Mouse (Mus musculus): ENCODE measurements around the gene Srrm2. TPM values are rescaled to one million over a fixed set of nuclear protein-coding genes. Genes with fewer than 3 reads are reported as not detected.
A peak's percentile ranks its signal among the peaks of the same experiment; 100 is the strongest.
"Not testable (repeated sequence)": the region's sequence is repeated elsewhere in the genome, so short reads cannot be mapped to it uniquely, and the experiment has no call there.

Gene Srrm2
- total RNA-seq, 2 experiments from 2014 or later: 573 to 599 TPM

DNA sequence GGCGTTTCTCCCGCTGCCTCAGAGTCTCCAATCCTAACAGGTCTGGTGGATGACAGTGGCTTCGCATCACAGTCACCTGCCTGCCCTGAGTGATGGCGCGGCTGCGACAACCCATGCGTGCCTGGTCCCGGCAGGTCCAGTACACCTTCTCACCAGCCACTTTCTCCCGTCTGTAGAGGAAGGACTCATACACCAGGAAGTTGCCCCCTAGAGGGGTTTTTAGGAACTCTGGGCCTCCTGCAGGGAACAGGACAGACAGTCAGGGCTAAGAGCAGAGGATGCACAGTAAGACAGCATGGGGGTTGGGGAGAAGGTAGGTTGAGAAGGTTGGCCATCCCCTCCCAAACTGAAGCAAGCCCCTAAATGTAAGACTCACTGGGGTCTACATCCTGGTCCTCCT, 30.1 kb upstream of the Srrm2 start:
- no peak for DNase-seq (ENCODE audit: low spot score in 2 of 2)
- intact Hi-C loops (cut with DNase I): loop anchor here (5.0 kb wide), 1 partner anchor 57 kb away; no protein-coding TSS in a partner anchor

DNA sequence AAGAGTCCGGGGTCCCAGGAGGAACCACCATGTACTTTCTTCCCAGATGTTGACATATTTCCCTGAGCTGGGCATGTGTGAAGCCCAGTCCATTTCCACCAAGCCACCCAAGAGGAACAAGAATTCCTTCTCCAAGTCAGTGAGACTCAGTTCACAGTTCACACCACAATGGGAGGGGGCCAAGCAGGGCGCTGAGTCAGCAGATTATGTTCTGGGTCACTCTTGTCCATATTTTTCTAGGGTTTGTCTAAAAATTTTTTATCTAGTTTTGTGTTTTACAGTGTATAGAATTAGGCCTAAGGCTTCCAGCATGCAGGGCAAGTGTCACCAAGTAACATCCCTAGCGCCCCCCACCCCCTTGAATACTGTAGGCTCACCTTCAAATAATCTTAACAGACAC, 29.2 kb upstream of the Srrm2 start:
- intact Hi-C loops (cut with DNase I): loop anchor here (5.0 kb wide), 1 partner anchor 56 kb away; no protein-coding TSS in a partner anchor
- DNase-seq (ENCODE audit: low spot score in 2 of 2): no peak

DNA sequence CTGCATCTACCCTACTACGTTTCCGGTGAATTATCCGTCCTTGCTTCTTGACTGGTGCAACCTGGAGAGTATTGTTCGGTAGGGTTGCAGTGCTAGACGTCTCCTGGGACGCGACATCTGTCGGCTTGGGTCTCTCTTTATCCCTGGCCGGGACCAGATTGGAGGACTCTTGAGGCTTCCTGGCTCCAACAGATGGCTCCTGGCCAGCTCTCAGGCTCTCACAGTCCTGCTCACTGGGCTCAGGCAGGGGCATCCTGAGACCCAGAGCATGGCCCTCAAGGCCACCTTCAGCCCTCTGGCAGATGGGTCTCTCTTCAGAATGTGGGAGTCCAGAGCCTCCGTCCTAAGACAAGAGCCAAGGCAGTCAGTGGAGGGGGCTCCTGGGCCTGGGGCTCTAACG, 27.4 kb upstream of the Srrm2 start:
- intact Hi-C loops (cut with DNase I): loop anchor here (5.0 kb wide), 1 partner anchor 54 kb away; no protein-coding TSS in a partner anchor
- DNase-seq (ENCODE audit: low spot score in 2 of 2): no peak

DNA sequence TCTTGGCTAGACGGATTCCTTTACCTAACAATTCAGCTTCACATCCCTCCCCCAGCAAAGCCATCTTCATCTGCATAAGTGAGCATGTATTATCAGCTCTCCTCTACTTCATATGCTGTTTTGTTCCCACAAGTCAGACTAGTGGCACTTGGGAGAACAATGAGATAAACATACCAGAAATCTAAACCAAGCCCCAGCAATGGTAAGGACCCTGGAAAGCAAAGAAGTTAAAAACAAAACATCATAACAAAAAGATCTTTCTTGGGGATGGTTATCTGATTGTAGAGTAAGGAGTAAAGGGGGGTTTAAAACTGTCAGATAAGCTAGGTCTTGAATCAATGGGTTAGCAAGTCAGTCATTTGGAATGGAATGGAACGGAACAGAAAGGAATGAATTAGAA, 19.8 kb upstream of the Srrm2 start:
- no peak for DNase-seq (ENCODE audit: low spot score in 2 of 2)
- intact Hi-C loops (cut with DNase I): loop anchor here (2.0 to 10.0 kb wide), 3 partner anchors 32 to 194 kb away; partner anchors contain the start of genes Prss32 and Prss41

DNA sequence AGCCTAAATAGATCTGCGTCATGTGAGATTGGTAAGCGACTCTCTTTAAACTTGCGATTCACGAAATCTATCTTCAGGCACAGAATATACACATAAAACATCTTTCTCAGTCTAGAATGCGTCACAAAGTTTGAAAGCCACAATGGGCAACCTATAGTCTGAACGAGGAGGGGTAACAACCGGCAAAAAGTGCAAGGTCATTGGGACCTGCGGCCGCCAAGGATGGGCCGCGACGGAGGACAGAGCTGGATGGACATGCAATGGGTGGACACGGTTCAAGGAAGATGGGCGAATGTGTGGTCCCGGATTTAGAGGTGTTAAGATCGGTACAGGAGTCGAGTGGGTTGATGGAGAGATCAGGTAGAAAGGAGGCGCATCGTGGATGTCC, 19.4 kb upstream of the Srrm2 start:
- intact Hi-C loops (cut with DNase I): loop anchor here (2.0 to 10.0 kb wide), 3 partner anchors 32 to 194 kb away; partner anchors contain the start of genes Prss32 and Prss41
- DNase-seq (ENCODE audit: low spot score in 2 of 2): no peak

DNA sequence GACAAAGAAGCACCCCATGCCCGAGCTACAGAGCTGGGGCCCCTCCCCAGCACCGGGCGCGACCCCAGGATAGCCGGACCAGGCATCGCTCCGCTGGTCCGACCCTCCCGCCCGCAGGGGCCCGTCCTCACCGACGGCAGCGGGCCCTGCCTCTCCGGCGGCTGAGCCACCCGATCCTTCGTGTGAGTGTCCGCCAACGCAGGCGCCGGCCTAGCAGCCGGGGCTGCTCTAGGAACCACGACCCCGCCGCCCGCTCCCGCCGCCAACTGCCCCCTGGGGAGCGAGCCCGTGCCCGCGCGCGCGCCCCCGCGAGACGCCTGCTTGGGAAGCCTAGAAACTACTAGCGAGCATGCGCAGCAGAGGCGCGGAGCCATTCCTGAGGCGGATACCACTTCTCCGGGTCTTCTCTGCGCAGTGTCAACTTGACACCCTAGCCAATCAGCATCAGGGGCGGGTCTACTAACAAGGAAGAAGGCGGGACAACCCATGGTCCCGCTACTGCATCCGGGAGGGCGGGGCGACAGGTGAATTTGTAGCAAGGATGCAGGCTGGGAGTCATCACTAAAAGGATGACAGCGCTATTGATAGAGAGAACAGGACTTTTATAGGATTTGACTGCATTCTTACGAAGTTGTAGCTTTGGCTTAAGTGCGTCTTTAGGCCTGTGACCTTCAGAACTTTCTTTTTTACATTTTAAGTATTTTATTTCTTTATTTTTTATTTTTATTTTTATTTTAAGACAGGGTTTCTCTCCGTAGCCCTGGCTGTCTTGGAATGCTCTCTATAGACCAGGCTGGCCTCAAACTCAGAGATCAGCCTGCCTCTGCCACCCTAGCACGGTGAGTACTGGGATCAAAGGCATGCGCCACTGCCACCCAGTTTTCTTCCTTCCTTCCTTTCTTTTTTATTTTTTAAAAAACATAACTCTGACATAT, 18.8 kb upstream of the Srrm2 start, which contains the start of gene Flywch1:
TSS of gene Flywch1 (minus strand) at position 319 of the 935 bp plus-strand sequence.
- peak; percentile 99 for DNase-seq (ENCODE audit: low spot score in 2 of 2)
- intact Hi-C loops (cut with DNase I): loop anchor here (2.0 to 10.0 kb wide), 3 partner anchors 31 to 193 kb away; partner anchors contain the start of genes Prss32 and Prss41

DNA sequence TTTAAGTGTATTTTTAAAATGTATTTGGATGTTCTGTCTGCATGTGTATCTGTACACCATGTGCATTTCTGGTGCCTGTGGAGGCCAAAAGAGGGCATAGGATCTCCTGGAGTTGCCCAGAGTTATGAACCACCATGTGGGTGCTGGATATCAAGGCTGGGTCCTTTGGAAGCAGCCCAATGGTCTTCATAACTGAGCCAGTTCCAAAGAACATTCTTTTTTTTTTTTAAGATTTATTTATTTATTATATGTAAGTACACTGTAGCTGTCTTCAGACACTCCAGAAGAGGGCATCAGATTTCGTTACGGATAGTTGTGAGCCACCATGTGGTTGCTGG, 18.1 kb upstream of the Srrm2 start:
- intact Hi-C loops (cut with DNase I): loop anchor here (5.0 to 10.0 kb wide), 2 partner anchors 70 to 193 kb away; partner anchors contain the start of genes Prss32 and Prss41
- not testable (repeated sequence) for DNase-seq (ENCODE audit: low spot score in 2 of 2)

DNA sequence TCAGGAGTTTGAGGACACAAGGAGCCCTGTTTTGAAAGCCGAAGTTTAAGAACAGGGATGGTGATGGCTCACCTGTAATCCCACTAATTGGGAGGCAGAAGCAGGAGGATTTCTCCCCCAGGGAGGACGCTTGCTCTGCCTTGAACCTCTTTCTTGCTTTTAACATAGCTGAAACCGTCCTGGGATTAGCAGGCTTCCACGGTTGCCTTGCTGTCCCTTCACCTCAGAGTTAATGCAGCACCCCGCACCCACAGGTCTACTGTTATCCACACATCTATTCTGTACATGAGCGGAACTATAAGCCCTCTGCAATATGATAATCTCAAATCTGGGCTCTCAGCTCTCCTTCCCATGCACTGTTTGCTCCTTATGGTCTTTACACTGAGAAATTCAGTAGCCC, 16.7 kb upstream of the Srrm2 start:
- DNase-seq (ENCODE audit: low spot score in 2 of 2): no peak
- intact Hi-C loops (cut with DNase I): loop anchor here (5.0 to 10.0 kb wide), 2 partner anchors 69 to 191 kb away; partner anchors contain the start of genes Prss32 and Prss41

DNA sequence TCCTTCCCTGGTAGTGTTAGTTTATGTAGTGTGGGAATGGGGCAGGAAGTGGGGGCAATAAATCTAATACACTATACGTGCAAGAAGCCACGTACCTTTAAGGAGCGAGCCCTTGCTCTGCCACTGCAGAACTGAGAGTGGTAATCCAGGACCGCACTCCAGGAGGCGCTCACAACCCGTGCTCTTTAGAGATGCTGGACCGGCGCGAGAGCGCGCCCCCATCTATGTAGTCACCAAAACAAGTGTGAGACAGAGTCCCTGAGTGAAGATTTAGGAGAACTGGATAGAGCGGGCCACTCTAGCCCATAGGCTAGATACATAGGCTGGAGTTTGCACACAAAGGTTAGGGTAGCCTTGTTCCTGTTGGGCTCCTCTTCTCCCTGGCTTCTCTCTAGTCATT, 16.2 kb upstream of the Srrm2 start:
- peak; percentile 82 to 88 for DNase-seq (ENCODE audit: low spot score in 2 of 2)
- intact Hi-C loops (cut with DNase I): loop anchor here (5.0 to 10.0 kb wide), 2 partner anchors 68 to 191 kb away; partner anchors contain the start of genes Prss32 and Prss41

DNA sequence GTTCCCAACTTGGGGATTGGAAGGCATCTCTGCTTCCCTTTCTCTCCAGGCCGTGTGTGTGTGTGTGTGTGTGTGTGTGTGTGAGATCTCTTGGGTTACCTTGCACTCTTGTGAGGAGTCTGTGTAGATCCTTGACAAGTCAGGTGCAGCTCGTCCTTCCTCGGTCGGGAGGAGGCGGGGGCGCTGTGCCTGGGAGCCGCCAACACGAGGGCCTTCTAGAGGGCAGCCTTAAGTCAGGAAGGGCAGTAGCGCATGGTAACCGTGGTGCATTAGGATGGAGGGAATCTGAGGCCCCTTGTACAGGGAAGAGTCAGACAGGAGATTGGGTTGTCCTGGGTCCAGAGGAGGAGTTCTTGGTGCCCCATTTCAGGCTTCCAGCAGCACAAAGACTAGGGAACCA, 14.1 kb upstream of the Srrm2 start:
- intact Hi-C loops (cut with DNase I): loop anchor here (10.0 kb wide), 1 partner anchor 189 kb away; no protein-coding TSS in a partner anchor

DNA sequence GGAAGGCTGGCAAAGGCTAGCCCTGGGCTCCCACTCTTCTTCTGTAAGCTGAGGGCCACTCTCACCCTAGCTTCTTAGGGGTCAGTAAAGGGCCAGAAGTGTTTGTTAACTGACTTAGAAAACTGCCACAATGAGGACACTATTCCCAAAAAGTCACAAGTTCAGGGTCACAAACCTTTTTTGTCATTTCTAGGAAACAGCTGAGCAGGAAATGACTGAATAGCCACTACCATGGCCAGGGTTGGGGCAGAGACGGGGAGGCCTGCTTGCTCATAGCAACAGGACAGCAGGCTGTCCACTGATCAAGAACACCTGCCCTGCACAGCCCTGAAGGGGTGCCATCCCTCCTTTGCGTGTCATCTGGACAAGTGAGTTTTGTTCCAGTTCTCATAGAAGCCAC, 13.2 kb upstream of the Srrm2 start:
- no peak for DNase-seq (ENCODE audit: low spot score in 2 of 2)
- intact Hi-C loops (cut with DNase I): loop anchor here (10.0 kb wide), 1 partner anchor 188 kb away; no protein-coding TSS in a partner anchor

More for the DNA sequence above, 14.1 kb upstream of the Srrm2 start:
- DNase-seq (ENCODE audit: low spot score in 2 of 2): no peak

DNA sequence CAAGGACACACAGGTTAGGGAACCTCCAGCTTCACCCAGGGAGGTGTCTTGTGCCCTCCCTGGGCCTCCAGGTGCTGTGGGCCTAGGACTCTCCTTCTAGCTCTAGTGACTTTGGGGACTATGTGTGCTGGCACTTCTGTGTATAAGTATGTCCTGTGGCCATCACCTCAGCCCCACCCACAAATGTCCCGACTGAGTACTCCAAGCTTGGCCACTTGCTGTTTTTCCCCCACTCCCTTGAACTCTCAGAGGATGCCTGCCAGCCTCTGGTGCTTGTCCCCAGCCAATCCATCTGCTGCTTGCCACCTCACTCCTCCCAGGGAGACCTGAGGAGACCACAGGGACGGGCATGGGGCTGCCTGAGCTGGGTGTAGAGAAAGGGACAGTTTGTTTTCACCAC, 11.9 kb upstream of the Srrm2 start:
- intact Hi-C loops (cut with DNase I): loop anchor here (10.0 kb wide), 1 partner anchor 186 kb away; no protein-coding TSS in a partner anchor

DNA sequence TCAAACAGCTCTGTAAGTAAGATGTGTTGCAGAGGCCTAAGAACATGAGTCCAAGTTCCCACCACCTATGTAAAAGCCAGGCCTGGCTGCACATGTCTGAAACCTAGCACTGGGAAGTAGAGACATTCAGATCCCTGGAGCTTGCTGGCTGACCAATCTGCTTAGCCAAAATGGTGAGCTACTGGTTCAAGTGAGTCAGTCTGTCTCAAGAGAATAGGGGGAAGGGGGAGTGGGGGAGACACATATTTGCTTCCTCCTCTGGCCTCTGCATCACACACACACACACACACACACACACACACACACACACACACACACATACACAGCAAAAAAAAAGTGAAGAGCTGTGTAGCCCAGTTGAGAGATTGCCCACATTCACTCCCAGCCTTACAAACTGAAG, 7.0 kb upstream of the Srrm2 start:
- no peak for DNase-seq (ENCODE audit: low spot score in 2 of 2)
- intact Hi-C loops (cut with DNase I): no loop called here

More for the DNA sequence above, 11.9 kb upstream of the Srrm2 start:
- DNase-seq (ENCODE audit: low spot score in 2 of 2): no peak

DNA sequence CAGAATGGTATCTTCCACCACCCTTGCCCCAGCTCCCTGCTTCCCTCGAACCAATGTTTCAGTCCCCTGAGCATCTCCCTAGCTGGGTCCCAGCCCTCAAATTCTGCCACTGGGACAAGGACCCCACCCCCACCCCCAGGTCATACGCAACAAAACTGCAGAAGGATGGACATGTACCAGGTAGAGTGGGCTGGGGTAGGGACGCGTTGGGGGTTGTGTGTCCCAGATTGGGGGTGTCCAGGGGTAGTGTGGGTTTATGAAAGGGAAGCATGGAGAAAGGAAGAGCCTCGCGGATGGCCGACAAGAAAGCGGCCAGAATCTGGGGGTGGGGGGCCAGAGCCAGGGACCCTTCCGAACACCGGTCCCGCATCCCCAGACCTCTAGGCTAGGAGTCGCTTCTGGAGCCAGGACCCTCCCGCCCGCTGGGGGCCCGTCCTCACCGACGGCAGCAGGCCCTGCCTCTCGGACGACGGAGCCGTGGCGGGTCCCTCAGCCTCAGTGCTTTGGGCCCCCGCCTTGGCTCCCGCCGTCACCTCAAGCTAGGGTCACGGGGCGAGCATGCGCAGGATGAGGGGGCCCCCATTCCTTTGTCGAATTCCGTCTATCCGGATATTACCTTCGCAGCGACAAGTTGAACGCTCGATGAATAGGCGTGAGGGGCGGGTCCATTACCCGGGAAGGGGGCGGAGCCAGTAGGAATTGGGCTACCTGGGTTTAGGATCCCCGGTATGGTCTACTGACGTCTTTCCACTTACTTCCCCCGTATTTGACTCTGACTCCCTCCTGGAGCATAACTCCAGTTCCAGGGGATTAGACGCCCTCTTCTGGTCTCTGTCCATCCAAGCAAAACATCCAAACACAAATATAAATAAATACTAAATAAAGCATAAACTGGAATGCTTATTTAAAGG, 4.5 kb upstream of the Srrm2 start, which contains the start of gene Flywch2:
TSS of gene Flywch2 (minus strand) at position 521 of the 911 bp plus-strand sequence.
- peak; percentile 90 to 94 for DNase-seq (ENCODE audit: low spot score in 2 of 2)
- intact Hi-C loops (cut with DNase I): no loop called here

DNA sequence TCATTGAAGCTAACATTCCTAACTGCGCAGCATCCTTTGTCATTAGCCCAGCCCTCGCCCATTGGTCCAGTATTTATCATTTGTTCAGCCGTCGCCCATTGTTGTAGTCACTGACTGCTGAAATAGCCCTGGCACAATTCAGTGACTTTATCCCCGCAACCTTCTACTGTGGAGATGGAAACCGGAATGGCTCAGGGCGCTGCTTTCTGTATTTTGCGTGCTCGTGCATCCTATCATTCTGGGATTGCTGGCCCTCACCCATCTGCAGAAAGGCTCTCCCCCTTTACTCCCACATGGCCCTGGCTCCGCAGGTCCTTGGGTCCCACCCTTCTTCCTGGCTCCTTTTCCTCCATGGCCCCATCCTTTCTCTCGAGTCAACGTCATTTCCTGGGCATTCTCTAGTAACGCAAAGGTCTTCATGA, 3.8 kb upstream of the Srrm2 start:
- DNase-seq (ENCODE audit: low spot score in 2 of 2): peak in 1 of 2 experiments; percentile 44
- intact Hi-C loops (cut with DNase I): no loop called here

DNA sequence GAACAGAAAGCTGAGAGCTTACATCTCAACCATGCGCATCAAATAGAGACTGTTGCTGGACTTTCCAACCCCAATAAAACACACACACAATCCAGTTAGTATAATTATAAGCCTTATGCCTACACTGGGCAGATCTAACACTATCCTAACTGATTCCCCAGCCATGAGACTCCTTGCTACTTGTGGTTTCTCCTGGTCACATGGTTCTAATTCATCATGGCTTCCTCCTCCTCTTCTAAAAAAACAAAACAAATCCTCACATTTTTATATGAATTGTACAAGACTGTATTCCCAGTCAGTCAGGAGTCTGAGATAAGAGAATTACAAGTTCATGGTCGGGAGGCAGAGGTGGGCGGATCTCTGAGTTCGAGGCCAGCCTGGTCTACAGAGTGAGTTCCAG, 1.4 kb upstream of the Srrm2 start:
- intact Hi-C loops (cut with DNase I): no loop called here
- DNase-seq (ENCODE audit: low spot score in 2 of 2): no peak

DNA sequence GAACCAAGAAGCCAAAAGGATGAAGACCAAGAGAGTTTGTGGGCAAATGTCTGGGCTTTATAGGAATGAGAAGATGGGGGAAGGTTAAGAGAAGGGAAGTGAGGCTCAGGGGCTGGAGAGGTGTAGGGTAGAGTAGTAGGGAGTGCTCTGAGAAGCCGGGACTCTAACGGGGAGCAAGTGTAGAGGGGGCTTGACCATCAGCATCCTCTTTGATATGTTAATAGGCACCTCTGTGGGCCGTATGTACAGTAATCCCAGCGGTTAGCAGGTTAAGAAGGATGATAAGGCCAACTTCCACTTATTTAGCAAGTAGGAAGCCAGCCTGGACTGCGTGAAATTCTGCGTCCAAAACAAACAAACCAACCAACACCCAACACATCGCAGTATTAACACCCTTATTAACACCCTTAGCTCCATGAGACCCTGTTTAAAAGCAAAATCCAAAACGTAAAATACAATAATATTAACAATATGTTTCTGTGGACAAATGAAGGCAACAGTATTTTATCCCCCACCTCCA, 523 bp upstream of the Srrm2 start:
- intact Hi-C loops (cut with DNase I): no loop called here

DNA sequence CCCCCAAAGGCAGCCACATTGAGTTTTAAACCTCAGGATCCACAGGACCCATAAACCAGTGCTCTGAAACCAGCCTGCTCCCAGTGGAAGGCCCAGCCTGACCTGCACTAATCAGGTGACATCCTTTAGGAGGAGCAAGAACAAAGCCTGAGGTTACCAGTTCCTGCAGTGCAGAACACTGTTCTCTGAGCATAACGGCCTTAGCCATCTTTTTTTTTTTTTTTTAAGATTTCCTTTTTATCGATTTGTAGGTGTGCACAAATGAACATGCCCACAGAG, 686 bp downstream of the Srrm2 start:
- no peak for DNase-seq (ENCODE audit: low spot score in 2 of 2)
- intact Hi-C loops (cut with DNase I): no loop called here

More for the DNA sequence above, 523 bp upstream of the Srrm2 start:
- DNase-seq (ENCODE audit: low spot score in 2 of 2): no peak

DNA sequence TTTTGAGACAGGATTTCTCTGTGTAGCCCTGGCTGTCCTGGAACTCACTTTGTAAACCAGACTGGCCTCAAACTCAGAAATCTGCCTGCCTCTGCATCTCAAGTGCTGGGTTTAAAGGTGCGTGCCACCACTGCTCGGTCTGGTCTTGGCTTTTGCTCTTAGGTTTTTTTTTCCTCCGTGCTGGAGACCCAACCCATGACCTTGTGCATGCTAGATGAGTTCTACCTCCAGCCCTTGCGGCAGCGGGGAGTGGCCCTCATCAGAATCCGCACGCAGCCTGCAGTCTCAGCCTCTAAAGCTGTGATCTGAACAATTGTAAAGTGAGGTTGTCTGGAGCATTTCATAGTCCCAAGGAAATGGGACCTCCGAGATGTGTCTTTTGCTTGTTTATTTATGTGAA, 5.0 kb downstream of the Srrm2 start:
- no peak for DNase-seq (ENCODE audit: low spot score in 2 of 2)

More for the DNA sequence above, 5.0 kb downstream of the Srrm2 start:
- intact Hi-C loops (cut with DNase I): no loop called here
